Mouse (Mus musculus): Measurements from ENCODE around the gene Agfg1.

Gene Agfg1

DNA sequence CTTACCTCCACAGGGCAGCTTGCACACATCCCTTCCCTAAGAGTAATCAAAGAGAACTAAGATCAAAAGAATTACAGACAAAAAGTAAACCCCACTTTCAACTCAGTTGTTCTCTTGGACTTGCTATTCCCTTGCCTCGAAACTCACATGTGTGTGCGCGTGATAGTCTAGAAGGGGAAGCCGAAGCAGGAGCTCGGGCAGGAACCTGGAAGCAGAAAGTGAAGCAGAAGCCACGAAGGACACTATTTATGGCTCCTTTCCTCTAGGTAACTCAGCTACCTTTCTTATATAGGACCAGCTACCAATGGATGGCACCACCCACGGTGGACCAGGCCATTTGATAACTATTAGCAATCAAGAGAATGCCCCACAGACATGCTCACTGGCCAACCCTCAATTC lies 13.5 kb upstream of the Agfg1 start:
- no peak for DNase-seq

DNA sequence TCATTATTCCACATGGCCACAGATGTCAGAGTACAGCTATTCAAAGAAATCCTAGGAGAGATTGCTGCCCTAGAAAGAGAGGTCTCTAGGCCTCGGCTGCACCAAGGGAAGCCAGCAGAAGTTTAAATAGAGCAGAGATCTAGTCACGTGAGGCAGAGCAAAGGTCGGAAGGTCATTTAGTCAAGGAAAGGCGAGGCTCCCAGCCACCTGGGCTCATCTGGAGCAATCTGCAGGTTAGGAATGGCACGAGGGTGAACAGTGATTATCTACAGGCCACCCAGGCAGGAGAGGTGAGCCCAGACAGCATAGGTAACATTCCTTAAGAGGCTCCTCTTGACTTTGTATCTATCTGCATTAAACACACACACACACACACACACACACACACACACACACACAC lies 12.4 kb upstream of the Agfg1 start:
- DNase-seq, result no peak

DNA sequence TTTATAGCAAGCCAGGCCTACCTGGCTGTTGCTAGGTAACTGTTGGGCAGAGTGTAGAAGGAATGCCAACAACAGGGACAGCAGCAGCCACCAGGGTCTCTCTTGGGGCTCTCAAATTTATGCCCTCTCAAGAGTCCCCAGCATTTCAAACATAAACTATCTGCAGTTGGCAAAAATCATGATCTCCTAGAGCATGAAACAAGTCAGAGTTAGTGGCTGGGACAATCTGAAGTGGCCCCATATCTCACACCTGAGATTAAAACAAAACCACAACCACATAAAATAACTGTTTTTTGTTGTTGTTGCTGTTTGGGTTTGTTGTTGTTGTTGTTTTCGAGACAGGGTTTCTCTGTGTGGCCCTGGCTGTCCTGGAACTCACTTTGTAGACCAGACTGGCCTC lies 8.5 kb upstream of the Agfg1 start:
- DNase-seq, result no peak

- no peak for DNase-seq
These were observed 7.6 kb upstream of the Agfg1 start for GRCm38 (mm10) chr1:82831547-82832240.

GRCm38 (mm10) chr1:82832495-82833021 lies 6.7 kb upstream of the Agfg1 start:
- no peak for DNase-seq

- DNase-seq, result no peak
These were observed 5.8 kb upstream of the Agfg1 start for GRCm38 (mm10) chr1:82833501-82833900.

DNA sequence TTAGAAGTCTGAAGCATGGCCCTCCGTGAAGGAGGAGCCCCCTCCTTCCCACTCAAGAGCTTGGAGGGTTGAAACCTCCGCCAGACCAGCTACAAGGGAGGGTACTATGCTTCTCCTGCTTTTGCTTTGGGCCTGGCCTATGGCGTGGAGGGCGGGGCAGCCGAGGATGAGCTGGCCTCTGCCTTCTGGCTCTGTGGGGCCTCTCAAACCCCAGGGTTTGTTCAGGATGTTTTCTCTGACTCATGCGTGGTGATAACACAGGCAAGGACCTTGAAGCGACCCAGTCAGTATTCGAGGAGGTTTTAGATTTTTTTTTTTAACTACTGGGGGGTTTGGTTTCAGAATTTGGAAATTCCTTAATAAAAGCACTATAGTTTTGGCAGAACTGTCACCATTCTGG lies 4.7 kb upstream of the Agfg1 start:
- no peak for DNase-seq

- DNase-seq, result no peak
These were observed 2.7 kb upstream of the Agfg1 start for GRCm38 (mm10) chr1:82836342-82837217.

GRCm38 (mm10) chr1:82837579-82837978 lies 1.7 kb upstream of the Agfg1 start:
- DNase-seq, result no peak

DNA sequence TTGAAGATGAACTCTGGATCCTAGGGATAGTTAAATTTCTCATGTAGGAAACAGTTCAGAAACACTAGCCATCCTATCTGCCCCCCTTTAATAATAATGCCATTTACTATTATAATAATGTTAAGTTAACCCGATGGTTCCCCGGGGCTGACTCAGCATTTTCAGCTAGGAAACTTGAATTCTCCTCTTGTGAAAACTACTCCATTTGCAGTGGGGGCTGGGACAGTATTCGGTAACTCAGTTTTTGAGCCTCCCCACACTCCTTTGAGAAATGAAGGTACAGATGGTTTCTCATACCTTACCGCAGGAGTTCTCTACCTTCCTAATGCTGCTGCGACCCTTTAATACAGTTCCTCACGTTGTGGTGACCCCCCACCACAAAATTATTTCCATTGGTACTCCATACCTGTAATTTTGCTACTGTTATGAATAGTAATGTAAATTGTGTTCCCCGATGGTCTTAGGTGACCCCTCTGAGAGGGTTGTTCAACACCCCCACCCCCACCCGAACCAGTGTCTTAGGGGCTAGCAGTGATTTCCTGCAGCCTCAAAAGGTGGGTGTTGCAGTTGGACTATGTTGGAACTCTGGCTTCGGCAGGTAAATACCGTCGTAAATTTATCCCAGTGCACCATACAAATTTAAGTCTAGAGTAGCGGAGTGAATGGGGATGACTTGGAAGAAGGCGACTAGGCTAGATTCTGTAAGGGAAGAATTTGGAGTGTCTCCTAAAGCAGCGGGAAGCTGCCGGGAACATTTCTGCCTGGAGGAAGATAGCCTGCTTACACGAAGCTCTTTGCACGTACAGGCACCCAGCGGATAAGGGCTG lies 601 bp upstream of the Agfg1 start:
- no peak for DNase-seq

DNA sequence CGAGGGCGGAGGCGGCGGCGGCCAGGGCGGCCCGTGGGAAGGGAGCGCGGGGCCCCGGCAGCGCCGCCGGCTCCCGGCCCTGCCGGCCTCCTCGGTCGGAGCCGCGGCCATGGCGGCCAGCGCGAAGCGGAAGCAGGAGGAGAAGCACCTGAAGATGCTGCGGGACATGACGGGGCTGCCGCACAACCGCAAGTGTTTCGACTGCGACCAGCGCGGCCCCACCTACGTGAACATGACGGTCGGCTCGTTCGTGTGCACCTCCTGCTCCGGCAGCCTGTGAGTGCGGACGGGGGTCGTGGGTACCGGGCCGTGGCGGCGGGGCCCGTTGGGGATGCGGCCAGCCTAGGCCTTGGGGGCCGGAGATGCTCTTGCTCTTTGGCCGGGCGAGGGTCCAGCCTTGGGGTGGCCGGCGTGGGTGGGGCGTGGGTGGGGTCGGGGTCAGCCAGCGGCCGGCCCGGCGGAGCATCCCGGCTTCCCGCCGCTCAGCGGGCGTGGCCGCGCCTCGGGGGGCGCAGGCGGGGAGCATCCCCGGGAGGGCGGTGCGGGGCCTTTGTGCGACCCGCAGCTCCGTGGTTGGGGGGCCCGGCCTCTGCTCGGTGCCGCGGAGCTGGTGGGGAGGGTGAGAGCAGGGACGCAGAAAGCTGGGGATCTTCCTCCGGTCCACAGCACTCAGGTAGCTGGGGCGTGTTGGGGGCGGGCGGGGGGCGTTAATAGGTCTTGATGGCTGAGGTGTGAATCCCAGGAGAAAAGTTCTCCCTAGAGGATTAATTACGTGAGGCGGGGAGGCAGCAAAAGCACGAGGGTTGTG lies 535 bp downstream of the Agfg1 start:
- DNase-seq, result peak; percentile 53

- DNase-seq, result no peak
These were observed 16.4 kb downstream of the Agfg1 start for GRCm38 (mm10) chr1:82855729-82856128.

GRCm38 (mm10) chr1:82858236-82858635 lies 19.0 kb downstream of the Agfg1 start:
- no peak for DNase-seq

GRCm38 (mm10) chr1:82860391-82860790 lies 21.1 kb downstream of the Agfg1 start:
- no peak for DNase-seq

DNA sequence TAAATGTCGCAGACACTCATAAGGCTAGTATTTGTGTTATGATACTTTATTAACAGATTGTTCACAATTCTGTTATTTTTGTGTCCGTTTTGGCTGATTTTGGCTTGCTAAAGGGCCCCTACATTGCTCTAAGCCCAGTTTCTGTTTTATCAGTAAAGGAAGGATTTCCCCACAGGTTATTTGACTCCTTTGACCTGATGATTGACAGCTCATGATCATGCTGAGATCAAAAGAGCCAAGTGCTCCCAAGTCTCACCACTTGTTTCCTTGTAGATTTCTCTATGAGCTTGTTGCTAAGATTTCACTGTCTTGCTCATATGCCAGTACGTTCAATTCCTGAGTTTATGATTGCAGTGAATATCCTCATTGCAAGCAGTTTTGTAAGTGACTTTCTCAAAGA lies 30.9 kb downstream of the Agfg1 start:
- DNase-seq, result no peak

- DNase-seq, result no peak
These were observed 39.9 kb downstream of the Agfg1 start for GRCm38 (mm10) chr1:82879172-82879571.

GRCm38 (mm10) chr1:82880196-82880595 lies 40.9 kb downstream of the Agfg1 start:
- no peak for DNase-seq

- DNase-seq, result no peak
These were observed 54.0 kb downstream of the Agfg1 start for GRCm38 (mm10) chr1:82893269-82893668.

DNA sequence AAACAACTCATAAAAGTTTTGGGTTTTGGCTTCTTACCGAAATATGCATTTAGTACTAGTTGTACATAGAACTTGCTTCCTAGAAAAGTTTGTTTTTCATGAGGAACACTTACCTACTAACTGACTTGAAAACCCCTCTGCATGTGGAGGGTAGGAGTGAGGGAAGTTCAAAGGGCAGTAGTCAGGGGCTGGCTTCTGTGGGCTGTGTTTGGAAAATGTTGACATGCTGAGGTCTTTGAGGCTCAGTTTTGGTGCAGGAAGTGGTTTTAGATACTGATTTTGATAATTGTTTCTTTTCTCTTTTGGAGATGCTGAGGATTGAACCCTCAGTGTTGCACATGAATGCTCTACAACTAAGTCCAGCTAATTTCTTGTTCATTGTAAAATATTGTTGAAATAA lies 61.3 kb downstream of the Agfg1 start:
- DNase-seq, result no peak

DNA sequence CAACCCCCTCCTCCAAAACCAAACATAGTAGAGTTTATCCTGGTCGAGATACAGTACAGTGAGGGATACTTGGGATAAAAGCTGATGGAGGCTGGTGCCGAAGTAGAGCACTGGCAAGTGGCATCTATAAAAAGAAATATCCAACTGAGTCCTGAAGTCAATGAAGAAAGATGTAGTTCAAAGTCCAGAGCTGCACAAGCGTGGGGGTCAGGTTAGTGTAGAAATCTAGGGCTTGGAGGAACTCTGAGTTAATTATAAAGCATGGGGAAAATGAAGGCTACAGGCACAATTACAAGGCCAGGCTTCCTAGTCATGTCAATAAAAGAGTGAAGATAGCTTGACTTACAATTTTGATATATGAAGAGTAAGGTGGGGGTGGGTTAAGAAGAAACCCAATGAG lies 61.9 kb downstream of the Agfg1 start:
- no peak for DNase-seq

GRCm38 (mm10) chr1:82905886-82906285 lies 66.6 kb downstream of the Agfg1 start:
- no peak for DNase-seq

GRCm38 (mm10) chr1:82913025-82913424 lies 73.7 kb downstream of the Agfg1 start, which contains the start of gene A030005L19Rik:
A030005L19Rik (plus strand) TSS chr1:82913325.
- no peak for DNase-seq

All from embryo, embryonic 11 days (tissue).